Mouse (Mus musculus): ENCODE data around the gene Sufu. TPM values are rescaled to one million over a fixed set of nuclear protein-coding genes. Genes with fewer than 3 reads are reported as not detected.

The Sufu gene
- polyA plus RNA-seq, 1 experiment from 2014 or later = 33.2 TPM

GRCm38 (mm10) chr19:46375891-46376290, 20.8 kb upstream of the Sufu start:
- WGBS = 70% methylated on average over 4 of the region's 4 CpGs
- Histone ChIP-seq H3K4me1 (replicated peaks; ENCODE audit: control insufficient read depth, insufficient read depth, low read length) (no peaks in the 10 kb centered on the region), H3K36me3 (ENCODE audit: control insufficient read depth, insufficient read depth, low read length) (peaks cover 15% of the 10 kb centered on the region; the same call in 1 of the 2 replicates), H3K27ac (ENCODE audit: low read depth, low read length) (no peak overlapping the region), H3K9ac (ENCODE audit: low read depth, low read length) (no peak overlapping the region), H3K4me3 (ENCODE audit: low read depth, low read length) (no peak overlapping the region), H3K9me3 (ENCODE audit: control insufficient read depth, low read length) (no peaks in the 10 kb centered on the region), H3K27me3 (ENCODE audit: control insufficient read depth, insufficient read depth, low read length) (no peaks in the 10 kb centered on the region), H3K4me2 (replicated peaks; ENCODE audit: low read depth, low read length) (no peak overlapping the region)
- no peak for DNase-seq (ENCODE audit: low spot score)
- ATAC-seq (ENCODE audit: low FRiP score) = no peak

DNA sequence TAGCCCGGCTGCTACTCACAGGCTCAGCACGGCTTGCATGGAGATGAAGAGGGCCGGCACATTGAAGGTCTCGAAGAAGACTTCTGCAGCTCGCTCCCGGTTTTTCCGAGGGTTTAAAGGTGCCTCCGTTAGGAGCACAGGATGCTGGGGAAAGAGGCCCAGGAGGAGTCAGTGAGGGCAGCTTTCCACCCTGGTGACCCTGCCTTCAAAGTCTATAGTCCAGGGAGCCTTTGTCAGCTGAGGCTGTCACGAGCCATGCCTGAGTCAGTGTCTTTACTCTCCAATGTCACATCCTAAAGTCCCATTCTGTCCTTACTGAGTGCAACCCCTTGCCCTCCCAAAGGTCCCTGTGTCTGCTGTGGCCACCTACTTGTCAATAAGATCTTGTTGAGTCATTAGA, 14.4 kb upstream of the Sufu start:
- Histone ChIP-seq H3K4me1 (replicated peaks; ENCODE audit: control insufficient read depth, insufficient read depth, low read length) (no peaks in the 10 kb centered on the region), H3K9ac (ENCODE audit: low read depth, low read length) (no peak overlapping the region), H3K9me3 (ENCODE audit: control insufficient read depth, low read length) (no peaks in the 10 kb centered on the region), H3K27me3 (ENCODE audit: control insufficient read depth, insufficient read depth, low read length) (no peaks in the 10 kb centered on the region), H3K4me3 (ENCODE audit: low read depth, low read length) (no peak overlapping the region), H3K36me3 (ENCODE audit: control insufficient read depth, insufficient read depth, low read length) (peaks cover 36% of the 10 kb centered on the region), H3K27ac (ENCODE audit: low read depth, low read length) (no peak overlapping the region), H3K4me2 (replicated peaks; ENCODE audit: low read depth, low read length) (no peak overlapping the region)
- no peak for ATAC-seq (ENCODE audit: low FRiP score)
- no peak for DNase-seq (ENCODE audit: low spot score)
- 94% methylated on average over 9 of the region's 9 CpGs for WGBS

DNA sequence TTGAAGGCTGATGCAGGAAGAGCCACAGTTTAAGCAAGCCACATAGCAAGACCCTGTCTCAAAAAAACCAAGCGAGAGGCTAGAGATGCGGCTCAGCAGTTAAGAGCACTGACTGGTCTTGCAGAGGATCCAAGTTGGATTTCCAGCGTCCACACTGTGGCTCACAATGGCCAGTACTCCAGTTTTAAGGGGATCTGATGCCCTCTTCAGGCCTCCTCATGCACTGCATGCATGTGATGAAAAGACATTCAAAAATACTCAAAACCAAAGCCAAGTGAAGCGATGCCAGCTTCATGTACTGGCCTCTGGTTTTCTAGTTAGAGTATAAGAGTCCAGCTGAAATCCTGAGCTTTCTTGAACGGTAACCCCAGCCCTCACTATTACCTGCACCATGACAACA, 6.8 kb upstream of the Sufu start:
- Histone ChIP-seq H3K27me3 (ENCODE audit: control insufficient read depth, insufficient read depth, low read length) (no peaks in the 10 kb centered on the region), H3K36me3 (ENCODE audit: control insufficient read depth, insufficient read depth, low read length) (peaks cover 1% of the 10 kb centered on the region), H3K9ac (ENCODE audit: low read depth, low read length) (no peak overlapping the region), H3K4me3 (ENCODE audit: low read depth, low read length) (no peak overlapping the region), H3K27ac (ENCODE audit: low read depth, low read length) (no peak overlapping the region), H3K4me1 (replicated peaks; ENCODE audit: control insufficient read depth, insufficient read depth, low read length) (peaks cover 6% of the 10 kb centered on the region), H3K9me3 (ENCODE audit: control insufficient read depth, low read length) (no peaks in the 10 kb centered on the region), H3K4me2 (replicated peaks; ENCODE audit: low read depth, low read length) (no peak overlapping the region)
- ATAC-seq (ENCODE audit: low FRiP score) (no peak), DNase-seq (ENCODE audit: low spot score) (peak; percentile 34)
- 85% methylated on average over 5 of the region's 5 CpGs for WGBS

DNA sequence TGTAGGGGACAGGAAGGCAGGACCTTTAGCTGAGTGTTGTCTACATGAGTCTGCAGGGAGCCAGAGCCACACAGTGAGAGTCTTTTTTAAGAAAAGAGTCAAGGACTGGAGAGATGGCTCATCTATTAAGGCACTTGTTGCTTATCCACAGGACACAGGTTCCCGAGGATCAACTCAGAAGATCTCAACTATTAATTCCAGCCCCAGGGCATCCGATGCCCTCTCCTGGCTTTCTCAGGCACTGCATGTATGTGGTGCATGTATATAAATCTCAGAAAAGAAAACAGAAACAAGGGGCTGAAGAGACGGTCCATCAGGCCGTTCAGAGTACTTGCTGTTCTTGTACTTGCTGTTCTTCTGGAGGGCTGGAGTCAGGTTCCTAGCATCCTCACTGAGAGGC, 4.7 kb upstream of the Sufu start:
- Histone ChIP-seq H3K4me1 (replicated peaks; ENCODE audit: control insufficient read depth, insufficient read depth, low read length) (peaks cover 6% of the 10 kb centered on the region), H3K27me3 (ENCODE audit: control insufficient read depth, insufficient read depth, low read length) (no peaks in the 10 kb centered on the region), H3K4me2 (replicated peaks; ENCODE audit: low read depth, low read length) (no peak overlapping the region), H3K36me3 (ENCODE audit: control insufficient read depth, insufficient read depth, low read length) (no peaks in the 10 kb centered on the region), H3K4me3 (ENCODE audit: low read depth, low read length) (no peak overlapping the region), H3K27ac (ENCODE audit: low read depth, low read length) (no peak overlapping the region), H3K9ac (ENCODE audit: low read depth, low read length) (no peak overlapping the region), H3K9me3 (ENCODE audit: control insufficient read depth, low read length) (no peaks in the 10 kb centered on the region)
- no peak for ATAC-seq (ENCODE audit: low FRiP score)
- peak; percentile 67 for DNase-seq (ENCODE audit: low spot score)
- 45% methylated on average over 4 of the region's 4 CpGs for WGBS

DNA sequence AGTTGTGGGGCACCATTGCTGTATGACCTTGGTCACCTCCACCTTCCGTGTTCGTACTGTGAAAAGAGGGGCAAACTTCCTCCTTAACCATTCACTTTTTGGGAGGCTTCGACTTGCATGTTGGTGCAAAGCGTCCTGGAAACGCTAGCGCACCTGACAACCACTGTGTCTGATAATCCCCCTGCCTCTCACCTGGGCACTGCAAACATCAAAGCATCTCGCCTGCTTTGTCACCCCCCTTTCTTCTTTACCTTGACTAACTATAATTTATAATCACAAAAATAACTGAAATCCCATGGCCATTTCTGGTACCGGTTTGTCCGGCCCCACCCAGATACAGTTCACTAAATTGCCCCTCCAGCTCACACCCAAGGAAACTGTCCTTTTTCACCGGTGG, 2.0 kb upstream of the Sufu start:
- H3K9me3 ChIP-seq (ENCODE audit: control insufficient read depth, low read length) = no peaks in the 10 kb centered on the region
- ATAC-seq (ENCODE audit: low FRiP score) = no peak

DNA sequence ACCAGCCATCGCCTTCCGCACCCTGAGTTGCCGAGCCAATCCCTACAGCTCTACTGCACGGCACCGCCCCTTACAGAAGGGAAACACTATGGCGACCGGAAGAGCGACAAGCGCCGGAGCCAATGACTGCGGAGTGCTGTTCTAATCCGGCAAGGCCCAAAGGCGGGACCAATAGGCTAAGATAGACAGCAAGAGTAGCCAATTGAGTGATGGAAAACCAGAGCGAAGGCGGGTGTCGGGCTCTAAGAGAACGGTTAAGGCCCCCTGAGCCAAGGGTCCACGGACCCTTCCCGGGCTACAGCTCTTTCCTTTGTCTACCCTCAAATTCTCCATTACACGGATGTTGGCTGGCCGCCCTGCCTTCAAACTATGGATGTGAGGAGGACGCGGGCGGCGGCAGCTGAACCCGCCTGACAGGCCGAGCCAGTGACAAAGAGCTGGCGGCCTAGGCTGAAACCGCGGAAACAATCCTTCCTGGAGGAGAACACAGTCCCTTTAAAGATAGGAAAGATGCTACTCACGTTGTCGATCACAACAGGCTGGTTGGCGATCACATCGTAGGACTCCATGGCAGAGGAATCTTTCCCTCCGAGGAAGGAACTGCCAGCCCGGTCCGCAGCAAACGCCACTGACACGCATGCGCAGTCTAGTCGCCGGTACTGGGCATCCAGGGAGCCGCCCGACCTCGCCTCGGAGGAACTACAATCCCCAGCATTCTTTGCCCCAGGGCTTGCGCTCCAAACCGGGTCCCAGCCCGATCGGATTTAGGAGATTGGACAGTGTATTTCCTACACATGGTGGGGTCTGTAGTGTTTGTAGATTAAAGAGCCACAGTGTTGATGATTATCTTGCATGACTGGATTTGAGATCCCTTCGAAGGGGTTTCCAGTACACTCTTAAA, 1.3 kb upstream of the Sufu start, which contains the start of gene Actr1a:
Gene Actr1a (minus strand): TSS at position 640 of the 901 bp plus-strand sequence.
- Histone ChIP-seq H3K27ac (ENCODE audit: low read depth, low read length) (peak within 1 kb of the TSS; percentile 71; the same call in 1 of the 2 replicates), H3K9ac (ENCODE audit: low read depth, low read length) (peak within 1 kb of the TSS; percentile 88), H3K36me3 (ENCODE audit: control insufficient read depth, insufficient read depth, low read length) (no peaks in the 10 kb centered on the region), H3K27me3 (ENCODE audit: control insufficient read depth, insufficient read depth, low read length) (no peaks in the 10 kb centered on the region), H3K4me3 (ENCODE audit: low read depth, low read length) (peak within 1 kb of the TSS; percentile 77), H3K4me2 (replicated peaks; ENCODE audit: low read depth, low read length) (peak within 1 kb of the TSS; percentile 84), H3K9me3 (ENCODE audit: control insufficient read depth, low read length) (no peaks in the 10 kb centered on the region), H3K4me1 (replicated peaks; ENCODE audit: control insufficient read depth, insufficient read depth, low read length) (peaks cover 16% of the 10 kb centered on the region)
- ATAC-seq (ENCODE audit: low FRiP score) (peak; percentile 93), DNase-seq (ENCODE audit: low spot score) (peak; percentile 100)
- under 1% methylated on average over 51 of the region's 51 CpGs for WGBS

More for the DNA sequence above, 2.0 kb upstream of the Sufu start:
- H3K4me3 ChIP-seq (ENCODE audit: low read depth, low read length) = peak overlapping the region; percentile 77
- peak overlapping the region; percentile 84 for H3K4me2 ChIP-seq (replicated peaks; ENCODE audit: low read depth, low read length)
- no peaks in the 10 kb centered on the region for H3K36me3 ChIP-seq (ENCODE audit: control insufficient read depth, insufficient read depth, low read length)
- H3K27ac ChIP-seq (ENCODE audit: low read depth, low read length) = 0 out of 2 replicates have a peak overlapping the region, but pooled peaks have one; percentile 6
- H3K4me1 ChIP-seq (replicated peaks; ENCODE audit: control insufficient read depth, insufficient read depth, low read length) = peaks cover 16% of the 10 kb centered on the region
- H3K9ac ChIP-seq (ENCODE audit: low read depth, low read length) = peak overlapping the region; percentile 57
- H3K27me3 ChIP-seq (ENCODE audit: control insufficient read depth, insufficient read depth, low read length) = no peaks in the 10 kb centered on the region
- DNase-seq (ENCODE audit: low spot score) = no peak
- 8% methylated on average over 10 of the region's 10 CpGs for WGBS

DNA sequence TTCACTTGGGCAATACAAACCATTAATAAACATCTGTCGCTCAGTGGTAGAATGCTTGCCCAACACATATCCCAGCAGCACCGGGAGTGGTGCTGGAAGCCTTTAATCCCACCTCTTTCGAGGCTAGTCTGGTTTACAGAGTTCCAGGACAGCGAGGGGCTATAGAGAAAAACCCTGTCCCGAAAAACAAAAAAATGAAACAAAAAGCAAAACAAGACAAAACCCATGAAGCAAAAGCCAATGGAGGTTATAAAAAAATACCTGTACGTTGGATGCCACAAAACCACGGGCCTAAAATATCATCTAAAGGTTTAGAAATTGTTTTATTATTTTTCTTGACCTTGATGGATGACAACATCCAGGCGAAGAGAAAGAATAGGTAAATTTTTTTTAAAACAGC, 587 bp upstream of the Sufu start:
- Histone ChIP-seq H3K4me2 (replicated peaks; ENCODE audit: low read depth, low read length) (peak overlapping the region; percentile 47), H3K9ac (ENCODE audit: low read depth, low read length) (0 out of 2 replicates have a peak overlapping the region, but pooled peaks have one; percentile 88), H3K4me3 (ENCODE audit: low read depth, low read length) (peak overlapping the region; percentile 77), H3K27ac (ENCODE audit: low read depth, low read length) (no peak overlapping the region), H3K4me1 (replicated peaks; ENCODE audit: control insufficient read depth, insufficient read depth, low read length) (peaks cover 16% of the 10 kb centered on the region), H3K27me3 (ENCODE audit: control insufficient read depth, insufficient read depth, low read length) (no peaks in the 10 kb centered on the region), H3K9me3 (ENCODE audit: control insufficient read depth, low read length) (no peaks in the 10 kb centered on the region), H3K36me3 (ENCODE audit: control insufficient read depth, insufficient read depth, low read length) (0 out of 2 replicates have a peak, but pooled peaks cover under 1% of the 10 kb centered on the region)
- no peak for DNase-seq (ENCODE audit: low spot score)
- no peak for ATAC-seq (ENCODE audit: low FRiP score)
- WGBS = 17% methylated on average over 8 of the region's 8 CpGs

DNA sequence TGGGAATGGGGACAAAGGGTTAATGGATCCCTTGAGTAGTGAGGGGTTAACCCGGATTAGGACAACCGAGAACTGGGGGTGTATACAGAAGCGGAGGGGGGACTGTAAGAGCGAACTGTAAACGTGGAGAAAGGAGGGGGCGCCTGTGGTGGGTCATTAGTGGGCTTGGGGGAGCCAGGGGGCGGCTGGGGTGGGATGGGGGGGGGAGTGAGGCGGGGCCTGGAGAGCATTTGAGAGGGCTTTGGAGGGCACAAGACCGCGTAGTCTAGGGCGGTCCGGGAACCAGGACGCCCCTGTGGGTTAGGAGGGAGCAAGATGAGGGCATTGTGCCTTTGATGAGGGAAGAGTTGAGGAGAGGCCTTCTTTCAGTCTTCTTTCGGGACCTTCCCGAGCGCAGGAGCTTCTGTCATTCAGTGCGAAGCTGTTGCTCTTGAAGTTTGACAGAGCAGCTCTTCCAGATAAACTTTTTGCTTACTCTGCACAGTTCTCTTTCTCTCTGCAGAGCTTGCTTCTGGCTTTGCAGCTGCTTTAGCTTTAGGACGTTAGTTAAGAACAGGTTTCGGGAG, 823 bp downstream of the Sufu start:
- ATAC-seq (ENCODE audit: low FRiP score) = no peak
- peaks cover 16% of the 10 kb centered on the region for H3K4me1 ChIP-seq (replicated peaks; ENCODE audit: control insufficient read depth, insufficient read depth, low read length)
- 0 out of 2 replicates have a peak, but pooled peaks cover 3% of the 10 kb centered on the region for H3K36me3 ChIP-seq (ENCODE audit: control insufficient read depth, insufficient read depth, low read length)
- no peak for DNase-seq (ENCODE audit: low spot score)
- peak overlapping the region; percentile 80 for H3K9ac ChIP-seq (ENCODE audit: low read depth, low read length)
- peak overlapping the region; percentile 81 for H3K4me3 ChIP-seq (ENCODE audit: low read depth, low read length)
- H3K27me3 ChIP-seq (ENCODE audit: control insufficient read depth, insufficient read depth, low read length) = no peaks in the 10 kb centered on the region
- no peaks in the 10 kb centered on the region for H3K9me3 ChIP-seq (ENCODE audit: control insufficient read depth, low read length)
- H3K4me2 ChIP-seq (replicated peaks; ENCODE audit: low read depth, low read length) = peak overlapping the region; percentile 79
- peak overlapping the region; percentile 83 for H3K27ac ChIP-seq (ENCODE audit: low read depth, low read length)
- WGBS = 3% methylated on average over 19 of the region's 19 CpGs

All from hindbrain, embryonic 11.5 days (tissue).